ENCODE assay signal across 8 mouse cellular contexts in genomic region chr17:25188150-25189031, GRCm38 (mm10). TPM values are rescaled to one million over a fixed set of nuclear protein-coding genes. Genes with fewer than 3 reads are reported as not detected.
A peak's percentile ranks its signal among the peaks of the same experiment; 100 is the strongest.
DNase-seq lines count a peak whose midpoint lies in the region; ATAC-seq and TF ChIP-seq lines count a peak whose summit lies in the region.

Unkl (plus strand) TSS chr17:25188397.

- H3K9me3 ChIP-seq in erythroblast, embryonic 14.5 days (ENCODE audit: control insufficient read depth, low read length) = no peaks in the 10 kb centered on the region
- H3K9me3 ChIP-seq in intestine, postnatal 0 days (ENCODE audit: control insufficient read depth) = no peaks in the 10 kb centered on the region
- H3K9me3 ChIP-seq in limb, embryonic 13.5 days = no peaks in the 10 kb centered on the region
- no peaks in the 10 kb centered on the region for H3K9me3 ChIP-seq in midbrain, embryonic 15.5 days

- H3K4me1 ChIP-seq in erythroblast, embryonic 14.5 days (ENCODE audit: control insufficient read depth) = peaks cover 57% of the 10 kb centered on the region
- peaks cover 2% of the 10 kb centered on the region; the same call in 1 of the 2 replicates for H3K4me1 ChIP-seq in intestine, postnatal 0 days (replicated peaks; ENCODE audit: control insufficient read depth, insufficient read depth, low read length)
- peaks cover 35% of the 10 kb centered on the region for H3K4me1 ChIP-seq in limb, embryonic 13.5 days
- H3K4me1 ChIP-seq in midbrain, embryonic 15.5 days = peaks cover 43% of the 10 kb centered on the region

- peak within 1 kb of the TSS; percentile 93 for H3K9ac ChIP-seq in intestine, postnatal 0 days (ENCODE audit: low read depth, low read length)
- H3K9ac ChIP-seq in limb, embryonic 13.5 days = peak within 1 kb of the TSS; percentile 93
- peak within 1 kb of the TSS; percentile 72 for H3K9ac ChIP-seq in midbrain, embryonic 15.5 days

- TF ChIP-seq CTCF in intestine, postnatal 0 days (IDR thresholded peaks at IDR 0.05; ENCODE audit: low read depth) = no peak

- ATAC-seq in erythroblast, adult 5-6 weeks (replicated peaks; ENCODE audit: low FRiP score, poor library complexity, severe bottlenecking) = no peak
- ATAC-seq in granulocyte monocyte progenitor cell, adult 5-6 weeks (replicated peaks; ENCODE audit: poor library complexity, severe bottlenecking) = peak; percentile 38
- ATAC-seq in intestine, postnatal 0 days = peak; percentile 34
- ATAC-seq in limb, embryonic 13.5 days (ENCODE audit: low FRiP score, low read depth) = peak; percentile 54
- peak; percentile 41; the same call in 1 of the 2 replicates for ATAC-seq in midbrain, embryonic 15.5 days (replicated peaks)

- H3K27ac ChIP-seq in intestine, postnatal 0 days (ENCODE audit: low read depth, low read length) = peak within 1 kb of the TSS; percentile 82
- peak within 1 kb of the TSS; percentile 72 for H3K27ac ChIP-seq in limb, embryonic 13.5 days
- H3K27ac ChIP-seq in midbrain, embryonic 15.5 days = peak within 1 kb of the TSS; percentile 80

- peak within 1 kb of the TSS; percentile 84 for H3K4me3 ChIP-seq in erythroblast, embryonic 14.5 days (replicated peaks)
- peak within 1 kb of the TSS; percentile 98 for H3K4me3 ChIP-seq in intestine, postnatal 0 days (ENCODE audit: low read depth, low read length)
- H3K4me3 ChIP-seq in limb, embryonic 13.5 days = peak within 1 kb of the TSS; percentile 98
- H3K4me3 ChIP-seq in midbrain, embryonic 15.5 days = peak within 1 kb of the TSS; percentile 77

- peak within 1 kb of the TSS; percentile 88 for H3K4me2 ChIP-seq in intestine, postnatal 0 days (replicated peaks; ENCODE audit: low read depth)
- peak within 1 kb of the TSS; percentile 93 for H3K4me2 ChIP-seq in limb, embryonic 13.5 days (replicated peaks)
- H3K4me2 ChIP-seq in midbrain, embryonic 15.5 days = peak within 1 kb of the TSS; percentile 95

- DNase-seq in embryo, embryonic 11 days = peak; percentile 81
- peak; percentile 65 to 75 for DNase-seq in spleen, adult 18-20 months

- H3K36me3 ChIP-seq in erythroblast, embryonic 14.5 days (ENCODE audit: control insufficient read depth) = peaks cover 20% of the 10 kb centered on the region
- H3K36me3 ChIP-seq in intestine, postnatal 0 days (ENCODE audit: control insufficient read depth, insufficient read depth) = peaks cover 19% of the 10 kb centered on the region; the same call in 1 of the 2 replicates
- peaks cover 35% of the 10 kb centered on the region for H3K36me3 ChIP-seq in limb, embryonic 13.5 days
- 0 out of 2 replicates have a peak, but pooled peaks cover 6% of the 10 kb centered on the region for H3K36me3 ChIP-seq in midbrain, embryonic 15.5 days (replicated peaks)

- WGBS in intestine, postnatal 0 days = under 1% methylated on average over 99 of the region's 104 CpGs
- WGBS in limb, embryonic 13.5 days = under 1% methylated on average over 102 of the region's 104 CpGs
- WGBS in midbrain, embryonic 15.5 days = under 1% methylated on average over 80 of the region's 104 CpGs

- H3K27me3 ChIP-seq in erythroblast, embryonic 14.5 days (ENCODE audit: control insufficient read depth) = peaks cover 5% of the 10 kb centered on the region; the same call in 1 of the 2 replicates
- no peaks in the 10 kb centered on the region for H3K27me3 ChIP-seq in intestine, postnatal 0 days (replicated peaks; ENCODE audit: control insufficient read depth, insufficient read depth, low read length)
- H3K27me3 ChIP-seq in limb, embryonic 13.5 days = no peaks in the 10 kb centered on the region
- H3K27me3 ChIP-seq in midbrain, embryonic 15.5 days (replicated peaks) = no peaks in the 10 kb centered on the region

RNA-seq across cellular contexts. Expression of gene Unkl, which starts in this region (rescaled TPM):
- polyA plus RNA-seq in erythroblast, embryonic 14.5 days (2012) = 5.5 and 5.8 TPM in 2 replicates
- total RNA-seq in erythroblast, adult 5-6 weeks (2015; ENCODE audit: low replicate concordance) = 5.6 and 8.1 TPM in 2 replicates
- total RNA-seq in erythroblast, adult 5-6 weeks (2017; ENCODE audit: low replicate concordance) = 8.2 and 16.3 TPM in 2 replicates
- total RNA-seq in granulocyte monocyte progenitor cell, adult 5-6 weeks (2014; fragmentation: Nextera tagmentation) = 6.8 and 17.2 TPM in 2 replicates
- 5.6 and 9.9 TPM in 2 replicates for total RNA-seq in granulocyte monocyte progenitor cell, adult 5-6 weeks (2017)
- polyA plus RNA-seq in intestine, postnatal 0 days (2015; fragmentation: Nextera tagmentation; extraction: Ambion mirVana) = 1.9 and 2.2 TPM in 2 replicates
- 9.7 and 11.4 TPM in 2 replicates for polyA plus RNA-seq in limb, embryonic 13.5 days (2015; fragmentation: Nextera tagmentation; extraction: Ambion mirVana)
- polyA plus RNA-seq in midbrain, embryonic 15.5 days (2015; fragmentation: Nextera tagmentation; extraction: Ambion mirVana) = 17.1 TPM in 2 replicates
